Mouse (Mus musculus): ENCODE data around the gene Ccl7. TPM values are rescaled to one million over a fixed set of nuclear protein-coding genes. Genes with fewer than 3 reads are reported as not detected.

Gene Ccl7
- polyA plus RNA-seq, 1 experiment: not detected

GRCm38 (mm10) chr11:82034446-82034845 is 11.1 kb upstream of the Ccl7 start:
- Histone ChIP-seq H3K36me3 (ENCODE audit: control insufficient read depth, insufficient read depth, low read length) (no peaks in the 10 kb centered on the region), H3K27ac (ENCODE audit: control insufficient read depth, insufficient read depth, low read depth, low read length) (no peak overlapping the region), H3K27me3 (ENCODE audit: control insufficient read depth, insufficient read depth, low read length) (no peaks in the 10 kb centered on the region), H3K4me1 (ENCODE audit: control insufficient read depth, insufficient read depth, low read length) (no peaks in the 10 kb centered on the region), H3K4me3 (ENCODE audit: control insufficient read depth, low read depth, low read length) (no peak overlapping the region)
- TF ChIP-seq CTCF (IDR thresholded peaks at IDR 0.05; ENCODE audit: control insufficient read depth, insufficient read depth, insufficient replicate concordance, low read depth, low read length): no peak
- no peak for TF ChIP-seq POLR2A (IDR thresholded peaks at IDR 0.05; ENCODE audit: control insufficient read depth, low read depth, low read length)

GRCm38 (mm10) chr11:82035356-82035755 is 10.2 kb upstream of the Ccl7 start, which contains the start of gene Ccl2:
Gene Ccl2, plus strand, starts transcription at chr11:82035571.
- Histone ChIP-seq H3K4me1 (ENCODE audit: control insufficient read depth, insufficient read depth, low read length) (no peaks in the 10 kb centered on the region), H3K36me3 (ENCODE audit: control insufficient read depth, insufficient read depth, low read length) (no peaks in the 10 kb centered on the region), H3K27ac (ENCODE audit: control insufficient read depth, insufficient read depth, low read depth, low read length) (no peak within 1 kb of the TSS), H3K4me3 (ENCODE audit: control insufficient read depth, low read depth, low read length) (no peak within 1 kb of the TSS), H3K27me3 (ENCODE audit: control insufficient read depth, insufficient read depth, low read length) (no peaks in the 10 kb centered on the region)
- no peak for TF ChIP-seq CTCF (IDR thresholded peaks at IDR 0.05; ENCODE audit: control insufficient read depth, insufficient read depth, insufficient replicate concordance, low read depth, low read length)
- no peak for TF ChIP-seq POLR2A (IDR thresholded peaks at IDR 0.05; ENCODE audit: control insufficient read depth, low read depth, low read length)

GRCm38 (mm10) chr11:82035857-82036256 is 9.7 kb upstream of the Ccl7 start:
- H3K27me3 ChIP-seq (ENCODE audit: control insufficient read depth, insufficient read depth, low read length): no peaks in the 10 kb centered on the region
- TF ChIP-seq POLR2A (IDR thresholded peaks at IDR 0.05; ENCODE audit: control insufficient read depth, low read depth, low read length) (no peak), CTCF (IDR thresholded peaks at IDR 0.05; ENCODE audit: control insufficient read depth, insufficient read depth, insufficient replicate concordance, low read depth, low read length) (no peak)
- no peaks in the 10 kb centered on the region for H3K4me1 ChIP-seq (ENCODE audit: control insufficient read depth, insufficient read depth, low read length)

GRCm38 (mm10) chr11:82038535-82038934 is 7.0 kb upstream of the Ccl7 start, which contains the start of gene Gm17268:
Gene Gm17268, minus strand, starts transcription at chr11:82038562.
- TF ChIP-seq POLR2A (IDR thresholded peaks at IDR 0.05; ENCODE audit: control insufficient read depth, low read depth, low read length) (no peak), CTCF (IDR thresholded peaks at IDR 0.05; ENCODE audit: control insufficient read depth, insufficient read depth, insufficient replicate concordance, low read depth, low read length) (no peak)
- no peak within 1 kb of the TSS for H3K27ac ChIP-seq (ENCODE audit: control insufficient read depth, insufficient read depth, low read depth, low read length)

More at GRCm38 (mm10) chr11:82035857-82036256, 9.7 kb upstream of the Ccl7 start:
- Histone ChIP-seq H3K36me3 (ENCODE audit: control insufficient read depth, insufficient read depth, low read length) (no peaks in the 10 kb centered on the region), H3K27ac (ENCODE audit: control insufficient read depth, insufficient read depth, low read depth, low read length) (no peak overlapping the region), H3K4me3 (ENCODE audit: control insufficient read depth, low read depth, low read length) (no peak overlapping the region)

GRCm38 (mm10) chr11:82039132-82039660 is 6.3 kb upstream of the Ccl7 start:
- no peak for TF ChIP-seq POLR2A (IDR thresholded peaks at IDR 0.05; ENCODE audit: control insufficient read depth, low read depth, low read length)
- H3K4me1 ChIP-seq (ENCODE audit: control insufficient read depth, insufficient read depth, low read length): no peaks in the 10 kb centered on the region
- no peaks in the 10 kb centered on the region for H3K27me3 ChIP-seq (ENCODE audit: control insufficient read depth, insufficient read depth, low read length)

More at GRCm38 (mm10) chr11:82038535-82038934, 7.0 kb upstream of the Ccl7 start, which contains the start of gene Gm17268:
- Histone ChIP-seq H3K36me3 (ENCODE audit: control insufficient read depth, insufficient read depth, low read length) (no peaks in the 10 kb centered on the region), H3K27me3 (ENCODE audit: control insufficient read depth, insufficient read depth, low read length) (no peaks in the 10 kb centered on the region), H3K4me3 (ENCODE audit: control insufficient read depth, low read depth, low read length) (no peak within 1 kb of the TSS), H3K4me1 (ENCODE audit: control insufficient read depth, insufficient read depth, low read length) (no peaks in the 10 kb centered on the region)

GRCm38 (mm10) chr11:82041671-82042080 is 3.8 kb upstream of the Ccl7 start:
- no peak overlapping the region for H3K27ac ChIP-seq (ENCODE audit: control insufficient read depth, insufficient read depth, low read depth, low read length)
- H3K36me3 ChIP-seq (ENCODE audit: control insufficient read depth, insufficient read depth, low read length): no peaks in the 10 kb centered on the region
- TF ChIP-seq CTCF (IDR thresholded peaks at IDR 0.05; ENCODE audit: control insufficient read depth, insufficient read depth, insufficient replicate concordance, low read depth, low read length) (no peak), POLR2A (IDR thresholded peaks at IDR 0.05; ENCODE audit: control insufficient read depth, low read depth, low read length) (no peak)
- no peaks in the 10 kb centered on the region for H3K4me1 ChIP-seq (ENCODE audit: control insufficient read depth, insufficient read depth, low read length)
- no peaks in the 10 kb centered on the region for H3K27me3 ChIP-seq (ENCODE audit: control insufficient read depth, insufficient read depth, low read length)
- no peak overlapping the region for H3K4me3 ChIP-seq (ENCODE audit: control insufficient read depth, low read depth, low read length)

More at GRCm38 (mm10) chr11:82039132-82039660, 6.3 kb upstream of the Ccl7 start:
- Histone ChIP-seq H3K36me3 (ENCODE audit: control insufficient read depth, insufficient read depth, low read length) (no peaks in the 10 kb centered on the region), H3K27ac (ENCODE audit: control insufficient read depth, insufficient read depth, low read depth, low read length) (no peak overlapping the region), H3K4me3 (ENCODE audit: control insufficient read depth, low read depth, low read length) (no peak overlapping the region)

- H3K36me3 ChIP-seq (ENCODE audit: control insufficient read depth, insufficient read depth, low read length): no peaks in the 10 kb centered on the region
Observed at GRCm38 (mm10) chr11:82047746-82048415, 2.4 kb downstream of the Ccl7 start.

More at GRCm38 (mm10) chr11:82047746-82048415, 2.4 kb downstream of the Ccl7 start:
- Histone ChIP-seq H3K4me1 (ENCODE audit: control insufficient read depth, insufficient read depth, low read length) (no peaks in the 10 kb centered on the region), H3K4me3 (ENCODE audit: control insufficient read depth, low read depth, low read length) (no peak overlapping the region), H3K27ac (ENCODE audit: control insufficient read depth, insufficient read depth, low read depth, low read length) (no peak overlapping the region), H3K27me3 (ENCODE audit: control insufficient read depth, insufficient read depth, low read length) (no peaks in the 10 kb centered on the region)
- peak; percentile 30; the same call in 1 of the 2 replicates for TF ChIP-seq CTCF (IDR thresholded peaks at IDR 0.05; ENCODE audit: control insufficient read depth, insufficient read depth, insufficient replicate concordance, low read depth, low read length)
- no peak for TF ChIP-seq POLR2A (IDR thresholded peaks at IDR 0.05; ENCODE audit: control insufficient read depth, low read depth, low read length)
